Mouse (Mus musculus) thymus, adult 2 months (tissue): ENCODE results near the gene Mmadhc. TPM values are rescaled to one million over a fixed set of nuclear protein-coding genes. Genes with fewer than 3 reads are reported as not detected.

Source experiments
- DNase-seq: peaks from one replicate; pipeline ENCODE4 v3.0.0; 2021
- H3K27ac ChIP-seq: fragments of 200-500 bp; 2 replicates; pipeline ENCODE4 v1.5.1; 2012; ENCODE audit warnings: low read length, control low read depth; ENCODE audit not compliant: control insufficient read depth, insufficient read depth
- H3K27me3 ChIP-seq: fragments of 200-500 bp; 2 replicates; pipeline ENCODE4 v1.6.1; 2012; ENCODE audit warnings: mild to moderate bottlenecking, low read length, moderate library complexity, mixed read lengths; ENCODE audit not compliant: control insufficient read depth, insufficient read depth
- H3K36me3 ChIP-seq: fragments of 200-500 bp; 2 replicates; pipeline ENCODE4 v1.6.1; 2012; ENCODE audit warnings: mild to moderate bottlenecking, low read length, moderate library complexity; ENCODE audit not compliant: control insufficient read depth, insufficient read depth
- H3K4me1 ChIP-seq: fragments of 200-500 bp; replicated peaks from 2 replicates; pipeline ENCODE4 v1.6.1; 2012; ENCODE audit warnings: low read length; ENCODE audit not compliant: control insufficient read depth, insufficient read depth
- H3K4me3 ChIP-seq: fragments of 200-500 bp; 2 replicates; pipeline ENCODE4 v1.5.1; 2012; ENCODE audit warnings: mild to moderate bottlenecking, low read length, control low read depth, moderate library complexity; ENCODE audit not compliant: control insufficient read depth, insufficient read depth
- CTCF ChIP-seq: fragments of 200-500 bp; IDR thresholded peaks from 2 replicates; pipeline ENCODE4 v1.5.1; 2012; ENCODE audit warnings: mild to moderate bottlenecking, control low read depth, low read length, moderate library complexity, borderline replicate concordance; ENCODE audit not compliant: control insufficient read depth, poor library complexity, insufficient read depth; ENCODE audit errors: extremely low read depth
- POLR2A ChIP-seq: fragments of 200-500 bp; IDR thresholded peaks from 2 replicates; pipeline ENCODE4 v1.6.1; 2012; ENCODE audit warnings: mild to moderate bottlenecking, low read length, control low read depth, moderate library complexity; ENCODE audit not compliant: control insufficient read depth, poor library complexity, insufficient read depth; ENCODE audit errors: extremely low read depth
- WGBS: fragments of 180-500 bp; shearing (Covaris S2); methylation state at CpG from one replicate; pipeline ENCODE4 v1.1.7; 2018; 5-methylcytosine and 5-hydroxymethylcytosine counted together
- polyA plus RNA-seq: library from polyadenylated mRNA; depleted of rRNA; stranded (reverse); fragments of >200 nt; gene quantifications from 2 replicates; pipeline ENCODE4 v1.2.3, GENCODE M21; 2012; rRNA removed

Gene Mmadhc
- polyA plus RNA-seq, result 50.1 and 59.5 TPM in 2 replicates

- Histone ChIP-seq H3K27me3 (no peaks in the 10 kb centered on the region), H3K36me3 (no peaks in the 10 kb centered on the region), H3K4me3 (peak within 1 kb of the TSS; percentile 98), H3K27ac (no peak within 1 kb of the TSS), H3K4me1 (peaks cover 5% of the 10 kb centered on the region)
- WGBS, result under 1% methylated on average over 58 of the region's 58 CpGs
- 0 out of 2 replicates have a peak, but pooled peaks have one; percentile 26 for TF ChIP-seq CTCF
- TF ChIP-seq POLR2A, result peak; percentile 70; the same call in 1 of the 2 replicates
- peak; percentile 92 for DNase-seq
Measured at GRCm38 (mm10) chr2:50296109-50296986, at the start of gene Mmadhc. Gene Mmadhc (minus strand): TSS chr2:50296801.

- no peaks in the 10 kb centered on the region for H3K36me3 ChIP-seq
- TF ChIP-seq POLR2A (no peak), CTCF (no peak)
- H3K4me1 ChIP-seq, result no peaks in the 10 kb centered on the region
- no peak for DNase-seq
- no peaks in the 10 kb centered on the region for H3K27me3 ChIP-seq
- no peak overlapping the region for H3K27ac ChIP-seq
- 92% methylated on average over 8 of the region's 8 CpGs for WGBS
- no peak overlapping the region for H3K4me3 ChIP-seq
Measured at GRCm38 (mm10) chr2:50343598-50343997, 47.0 kb upstream of the Mmadhc start.

GRCm38 (mm10) chr2:50339061-50339460 is 42.5 kb upstream of the Mmadhc start:
- WGBS, result 92% methylated on average over 3 of the region's 3 CpGs
- Histone ChIP-seq H3K36me3 (no peaks in the 10 kb centered on the region), H3K27me3 (no peaks in the 10 kb centered on the region), H3K4me1 (no peaks in the 10 kb centered on the region), H3K4me3 (no peak overlapping the region), H3K27ac (no peak overlapping the region)
- DNase-seq, result no peak
- TF ChIP-seq POLR2A (no peak), CTCF (no peak)

- Histone ChIP-seq H3K27ac (no peak overlapping the region), H3K4me1 (no peaks in the 10 kb centered on the region), H3K27me3 (no peaks in the 10 kb centered on the region), H3K36me3 (no peaks in the 10 kb centered on the region), H3K4me3 (no peak overlapping the region)
- no peak for TF ChIP-seq CTCF
- TF ChIP-seq POLR2A, result no peak
- DNase-seq, result no peak
- 77% methylated on average over 1 of the region's 1 CpGs for WGBS
Measured at GRCm38 (mm10) chr2:50337596-50337995, 41.0 kb upstream of the Mmadhc start.

- Histone ChIP-seq H3K4me3 (no peak overlapping the region), H3K36me3 (no peaks in the 10 kb centered on the region), H3K4me1 (no peaks in the 10 kb centered on the region), H3K27me3 (no peaks in the 10 kb centered on the region), H3K27ac (no peak overlapping the region)
- TF ChIP-seq CTCF, result no peak
- no peak for TF ChIP-seq POLR2A
- WGBS, result 93% methylated on average over 5 of the region's 5 CpGs
- no peak for DNase-seq
Measured at GRCm38 (mm10) chr2:50331716-50332270, 35.2 kb upstream of the Mmadhc start.

DNA sequence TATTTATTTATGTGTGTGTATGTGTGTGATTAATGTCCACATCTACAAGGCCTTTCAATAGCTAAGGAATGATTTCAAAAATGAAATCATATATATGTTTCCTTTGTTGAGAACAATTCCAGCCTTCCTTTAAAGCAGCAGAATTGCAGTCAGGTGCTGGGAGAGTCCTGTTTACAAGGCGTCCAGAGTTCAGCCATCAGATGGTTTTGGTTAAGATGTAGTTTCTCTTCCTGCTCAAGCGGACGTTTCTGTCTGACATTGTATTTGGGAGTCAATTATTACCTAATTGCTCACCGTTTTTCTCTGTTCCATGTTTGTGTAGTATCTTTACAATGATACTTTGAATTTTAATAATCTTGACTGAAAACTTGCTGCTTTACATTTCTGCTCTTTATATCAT is 31.6 kb upstream of the Mmadhc start:
- Histone ChIP-seq H3K4me1 (no peaks in the 10 kb centered on the region), H3K27me3 (no peaks in the 10 kb centered on the region), H3K27ac (no peak overlapping the region), H3K4me3 (no peak overlapping the region), H3K36me3 (no peaks in the 10 kb centered on the region)
- TF ChIP-seq POLR2A (no peak), CTCF (no peak)
- WGBS, result 91% methylated on average over 4 of the region's 4 CpGs
- no peak for DNase-seq
